31 mouse cellular contexts compared by ENCODE assay signal in the genomic region with DNA sequence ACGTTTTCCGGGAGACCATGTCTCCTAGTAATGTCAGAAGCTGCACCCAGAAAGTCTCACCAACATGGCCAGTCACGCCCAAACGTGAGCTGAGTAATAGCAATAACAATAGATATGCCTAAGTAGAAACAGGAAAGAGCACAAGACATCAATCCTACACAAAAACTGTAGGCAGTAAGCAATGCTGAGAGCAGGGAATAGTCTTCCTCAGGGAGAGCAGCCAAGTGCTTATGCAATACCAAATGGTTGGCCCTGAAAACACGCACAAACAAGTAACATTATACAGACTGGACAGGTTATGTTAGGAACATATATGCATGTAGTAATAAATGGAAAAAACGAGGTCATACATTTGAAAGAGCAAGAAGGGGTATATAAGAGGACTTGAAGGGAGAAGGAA. TPM values are rescaled to one million over a fixed set of nuclear protein-coding genes. Genes with fewer than 3 reads are reported as not detected.
A peak's percentile ranks its signal among the peaks of the same experiment; 100 is the strongest.
DNase-seq lines count a peak whose midpoint lies in the region; ATAC-seq and TF ChIP-seq lines count a peak whose summit lies in the region.
"Had no signal": no experiment of that assay in that cellular context is flagged by ENCODE, and none has a peak within 500 bp of the region (broad histone marks: within the 10 kb centered on the region; RNA-seq: fewer than 3 reads in every experiment).

No protein-coding gene starts in this region.

- H3K9me3 ChIP-seq in kidney, embryonic 15.5 days (replicated peaks), result no peaks in the 10 kb centered on the region
- H3K9me3 ChIP-seq in liver, embryonic 11.5 days (ENCODE audit: control insufficient read depth, low read length), result no peaks in the 10 kb centered on the region
- H3K9me3 ChIP-seq: embryonic facial prominence, embryonic 12.5 days; embryonic facial prominence, embryonic 15.5 days; forebrain, embryonic 12.5 days; forebrain, embryonic 15.5 days; hindbrain, embryonic 12.5 days; hindbrain, embryonic 15.5 days had no signal

- no peak overlapping the region for H3K4me2 ChIP-seq in kidney, embryonic 15.5 days
- H3K4me2 ChIP-seq in liver, embryonic 11.5 days, result no peak overlapping the region
- H3K4me2 ChIP-seq: embryonic facial prominence, embryonic 12.5 days; embryonic facial prominence, embryonic 15.5 days; forebrain, embryonic 12.5 days; forebrain, embryonic 15.5 days; heart, embryonic 11.5 days; hindbrain, embryonic 12.5 days; hindbrain, embryonic 15.5 days had no signal

- no peaks in the 10 kb centered on the region for H3K36me3 ChIP-seq in kidney, embryonic 15.5 days
- H3K36me3 ChIP-seq in liver, adult 2 months (ENCODE audit: control insufficient read depth, insufficient read depth, low read length), result peaks cover 73% of the 10 kb centered on the region
- H3K36me3 ChIP-seq in liver, embryonic 11.5 days (ENCODE audit: control insufficient read depth, insufficient read depth, low read length), result no peaks in the 10 kb centered on the region
- H3K36me3 ChIP-seq: embryonic facial prominence, embryonic 12.5 days; embryonic facial prominence, embryonic 15.5 days; forebrain, embryonic 12.5 days; forebrain, embryonic 15.5 days; hindbrain, embryonic 12.5 days; hindbrain, embryonic 15.5 days had no signal

- WGBS in kidney, embryonic 15.5 days, result 67% methylated on average over 6 of the region's 6 CpGs
- whole genome bisulfite sequencing in liver, adult 2 months, result 68% methylated on average over 6 of the region's 6 CpGs
- WGBS in liver, embryonic 11.5 days, result 74% methylated on average over 6 of the region's 6 CpGs

- intact Hi-C loops in heart, postnatal 36 days (cut with DNase I), result no loop called here

- ATAC-seq in kidney, embryonic 15.5 days (replicated peaks; ENCODE audit: low FRiP score), result no peak
- ATAC-seq in liver, embryonic 11.5 days (replicated peaks; ENCODE audit: low FRiP score), result no peak
- ATAC-seq: CD4-positive, CD25-positive, alpha-beta regulatory T cell, adult 4 months; forebrain, embryonic 15.5 days; intestine, postnatal 0 days had no signal

- no peak overlapping the region for H3K9ac ChIP-seq in kidney, embryonic 15.5 days
- no peak overlapping the region for H3K9ac ChIP-seq in liver, adult 2 months (ENCODE audit: low read depth, low read length)
- no peak overlapping the region for H3K9ac ChIP-seq in liver, embryonic 11.5 days (ENCODE audit: low read depth, low read length)
- H3K9ac ChIP-seq: embryonic facial prominence, embryonic 12.5 days; embryonic facial prominence, embryonic 15.5 days; forebrain, embryonic 12.5 days; forebrain, embryonic 15.5 days; hindbrain, embryonic 12.5 days; hindbrain, embryonic 15.5 days had no signal

- no peaks in the 10 kb centered on the region for H3K27me3 ChIP-seq in kidney, embryonic 15.5 days
- no peaks in the 10 kb centered on the region for H3K27me3 ChIP-seq in liver, adult 2 months (ENCODE audit: control insufficient read depth, insufficient read depth, low read length)
- H3K27me3 ChIP-seq in liver, embryonic 11.5 days (replicated peaks; ENCODE audit: control insufficient read depth, insufficient read depth, low read length), result no peaks in the 10 kb centered on the region
- H3K27me3 ChIP-seq: embryonic facial prominence, embryonic 12.5 days; embryonic facial prominence, embryonic 15.5 days; forebrain, embryonic 12.5 days; forebrain, embryonic 15.5 days; hindbrain, embryonic 12.5 days; hindbrain, embryonic 15.5 days had no signal

- H3K79me2 ChIP-seq in liver, adult 2 months (ENCODE audit: control insufficient read depth, insufficient read depth, low read length), result no peaks in the 10 kb centered on the region

- peak; percentile 81 for DNase-seq in heart, adult 11 months
- DNase-seq in heart, postnatal 36 days, result no peak
- DNase-seq in kidney, postnatal 25 days, result no peak
- DNase-seq in liver, adult 2 months (ENCODE audit: extremely low read depth, low read depth, low spot score), result peak; percentile 72
- no peak for DNase-seq in liver, embryonic 11.5 days (ENCODE audit: low spot score)
- DNase-seq: adrenal gland, adult 8-10 months; cerebellum, adult 11 months; cerebellum, adult 2 months; cerebellum, adult 9-11 months; cerebellum, postnatal 25 days; gastrocnemius, postnatal 10 days; heart, postnatal 14 days had no signal

- peak overlapping the region; percentile 37; the same call in 1 of the 2 replicates for H3K27ac ChIP-seq in kidney, embryonic 15.5 days
- H3K27ac ChIP-seq in liver, adult 2 months (replicated peaks; ENCODE audit: insufficient read depth, low read depth, low read length), result 0 out of 2 replicates have a peak overlapping the region, but pooled peaks have one; percentile 23
- H3K27ac ChIP-seq in liver, embryonic 11.5 days (ENCODE audit: low read depth, low read length), result no peak overlapping the region
- H3K27ac ChIP-seq: embryonic facial prominence, embryonic 12.5 days; embryonic facial prominence, embryonic 15.5 days; forebrain, embryonic 12.5 days; forebrain, embryonic 15.5 days; hindbrain, embryonic 12.5 days; hindbrain, embryonic 15.5 days had no signal

- no peak for TF ChIP-seq CTCF in liver, adult 2 months (IDR thresholded peaks at IDR 0.05; ENCODE audit: low read depth, low read length)

- H3K4me1 ChIP-seq in kidney, embryonic 15.5 days, result peaks cover 3% of the 10 kb centered on the region; the same call in 1 of the 2 replicates
- peaks cover 30% of the 10 kb centered on the region for H3K4me1 ChIP-seq in liver, adult 2 months (ENCODE audit: control insufficient read depth, insufficient read depth, low read length)
- H3K4me1 ChIP-seq in liver, embryonic 11.5 days (replicated peaks; ENCODE audit: control insufficient read depth, insufficient read depth, low read length), result no peaks in the 10 kb centered on the region
- H3K4me1 ChIP-seq: embryonic facial prominence, embryonic 12.5 days; embryonic facial prominence, embryonic 15.5 days; forebrain, embryonic 12.5 days; forebrain, embryonic 15.5 days; hindbrain, embryonic 12.5 days; hindbrain, embryonic 15.5 days had no signal

- TF ChIP-seq POLR2A in liver, adult 2 months (IDR thresholded peaks at IDR 0.05; ENCODE audit: extremely low read depth, insufficient read depth, low read length), result no peak

- no peak overlapping the region for H3K4me3 ChIP-seq in kidney, embryonic 15.5 days (replicated peaks)
- no peak overlapping the region for H3K4me3 ChIP-seq in liver, adult 2 months (ENCODE audit: insufficient read depth, low read depth, low read length)
- H3K4me3 ChIP-seq in liver, embryonic 11.5 days (ENCODE audit: low read depth, low read length), result no peak overlapping the region
- H3K4me3 ChIP-seq: embryonic facial prominence, embryonic 12.5 days; embryonic facial prominence, embryonic 15.5 days; forebrain, embryonic 12.5 days; forebrain, embryonic 15.5 days; hindbrain, embryonic 12.5 days; hindbrain, embryonic 15.5 days had no signal

RNA-seq across cellular contexts. Expression of a gene that starts 8.5 kb away (rescaled TPM):
- 10 to 100 TPM; 22.4 to 29.2 TPM for total RNA-seq in heart, postnatal 36 days (2021)
- 6.1 and 6.5 TPM in 2 replicates for polyA plus RNA-seq in kidney, embryonic 15.5 days (2015; fragmentation: Nextera tagmentation; extraction: Ambion mirVana)
- total RNA-seq in liver, adult 2 months (2014; rRNA removed), result 0.81 and 0.83 TPM in 2 replicates
- 1.5 TPM in 2 replicates for polyA plus RNA-seq in liver, adult 2 months (2012; rRNA removed)
- polyA plus RNA-seq in liver, embryonic 11.5 days (2014; fragmentation: Nextera tagmentation; extraction: Ambion mirVana), result 4.5 and 5.4 TPM in 2 replicates

RNA-seq across cellular contexts. Expression of a gene that starts 20.9 kb away (rescaled TPM):
- total RNA-seq in heart, postnatal 36 days (2021), result 10 to 100 TPM; 13.8 to 13.9 TPM
- polyA plus RNA-seq in kidney, embryonic 15.5 days (2015; fragmentation: Nextera tagmentation; extraction: Ambion mirVana), result 2.9 and 3.8 TPM in 2 replicates
- total RNA-seq in liver, adult 2 months (2014; rRNA removed), result 352 and 363 TPM in 2 replicates
- 145 and 230 TPM in 2 replicates for polyA plus RNA-seq in liver, adult 2 months (2012; rRNA removed)
- 4.1 and 4.4 TPM in 2 replicates for polyA plus RNA-seq in liver, embryonic 11.5 days (2014; fragmentation: Nextera tagmentation; extraction: Ambion mirVana)

RNA-seq across cellular contexts. Expression of a gene that starts 25.0 kb away (rescaled TPM):
- total RNA-seq in heart, postnatal 36 days (2021), result not detected
- not detected in 2 replicates for polyA plus RNA-seq in kidney, embryonic 15.5 days (2015; fragmentation: Nextera tagmentation; extraction: Ambion mirVana)
- total RNA-seq in liver, adult 2 months (2014; rRNA removed), result not detected in 2 replicates
- polyA plus RNA-seq in liver, adult 2 months (2012; rRNA removed), result not detected in 2 replicates
- not detected in 2 replicates for polyA plus RNA-seq in liver, embryonic 11.5 days (2014; fragmentation: Nextera tagmentation; extraction: Ambion mirVana)
- total RNA-seq: adrenal gland, adult 8-10 months; adrenal gland, postnatal 4 days; common myeloid progenitor, adult 5-6 weeks; gastrocnemius, postnatal 10 days; gastrocnemius, postnatal 4 days; heart, adult 18-20 months; heart, postnatal 14 days; hematopoietic stem cell, adult 5-6 weeks; MEL had no signal
- polyA plus RNA-seq: C2C12; CD4-positive, CD25-positive, alpha-beta regulatory T cell, adult 4 months; cerebellum, adult 2 months; embryonic facial prominence, embryonic 12.5 days; embryonic facial prominence, embryonic 15.5 days; forebrain, embryonic 12.5 days; forebrain, embryonic 15.5 days; heart, embryonic 11.5 days; heart, embryonic 14.5 days; hindbrain, embryonic 12.5 days; hindbrain, embryonic 15.5 days; intestine, embryonic 14.5 days; intestine, postnatal 0 days had no signal

RNA-seq across cellular contexts. Expression of a gene that starts 39.5 kb away (rescaled TPM):
- total RNA-seq in heart, postnatal 36 days (2021), result 10 to 100 TPM; 10.4 to 12.3 TPM
- polyA plus RNA-seq in kidney, embryonic 15.5 days (2015; fragmentation: Nextera tagmentation; extraction: Ambion mirVana), result 18.3 and 18.5 TPM in 2 replicates
- 7.3 and 7.7 TPM in 2 replicates for total RNA-seq in liver, adult 2 months (2014; rRNA removed)
- 2.3 and 2.4 TPM in 2 replicates for polyA plus RNA-seq in liver, adult 2 months (2012; rRNA removed)
- 26.8 and 27.2 TPM in 2 replicates for polyA plus RNA-seq in liver, embryonic 11.5 days (2014; fragmentation: Nextera tagmentation; extraction: Ambion mirVana)

Comparison
In these comparisons a context has a peak if more than half of its experiments do, and no peak if none do; other contexts are left out.
1. DNase-seq: peak in heart, adult 11 months (single experiment) and liver, adult 2 months (single experiment); none in heart, postnatal 36 days (0 of 2), kidney, postnatal 25 days (0 of 2) and liver, embryonic 11.5 days (single experiment).
2. RNA of a gene that starts 20.9 kb away (polyA plus RNA-seq): 145 to 230 TPM in liver, adult 2 months; 4.1 to 4.4 TPM in liver, embryonic 11.5 days and 2.9 to 3.8 TPM in kidney, embryonic 15.5 days; every median in the first group is over 10 times any median in the second.